Mouse (Mus musculus): ENCODE data around the gene Dstyk.

DNA sequence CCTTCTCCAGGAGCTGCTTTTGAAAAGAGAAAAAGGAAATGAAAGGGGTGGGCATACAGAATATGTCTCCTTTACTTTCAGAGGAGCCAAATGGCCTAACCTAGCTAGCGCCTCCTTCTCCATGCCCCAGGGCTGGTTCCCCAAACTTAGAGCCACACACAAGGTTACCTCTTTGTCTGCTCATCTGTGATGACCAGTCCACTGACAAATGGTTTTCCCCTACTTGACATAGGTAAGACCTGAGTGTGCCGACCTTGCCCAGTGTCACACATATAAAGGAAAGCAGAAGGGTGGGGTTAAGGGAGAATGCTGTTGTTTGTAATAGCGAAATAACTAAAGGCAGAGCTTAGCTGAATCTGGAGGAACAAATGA, 42.5 kb upstream of the Dstyk start:
- TF ChIP-seq EP300 (IDR thresholded peaks at IDR 0.05) (no peak), CTCF (IDR thresholded peaks at IDR 0.05) (no peak)
